Mouse (Mus musculus) kidney, embryonic 16.5 days (tissue): ENCODE data around the gene Shisa7. TPM values are rescaled to one million over a fixed set of nuclear protein-coding genes. Genes with fewer than 3 reads are reported as not detected.
"Not testable (repeated sequence)": the region's sequence is repeated elsewhere in the genome, so short reads cannot be mapped to it uniquely, and the experiment has no call there.

Source experiments
- ATAC-seq: fragments of 200-750 bp; cut with Nextera tagmentation; 2 replicates; pipeline ENCODE4 v1.8.0; 2017; ENCODE audit warnings: moderate TSS enrichment; ENCODE audit not compliant: low FRiP score, low TSS enrichment
- H3K27ac ChIP-seq: fragments of 300-500 bp; sonication (generic); 2 replicates; pipeline ENCODE4 v1.5.1; 2014; ENCODE audit warnings: low read length
- H3K27me3 ChIP-seq: fragments of 300-500 bp; sonication (generic); 2 replicates; pipeline ENCODE4 v1.6.1; 2014; ENCODE audit warnings: low read length, control low read depth, mixed read lengths; ENCODE audit not compliant: insufficient read depth
- H3K36me3 ChIP-seq: fragments of 300-500 bp; sonication (generic); 2 replicates; pipeline ENCODE4 v1.6.1; 2014; ENCODE audit warnings: low read length, control low read depth, mixed read lengths; ENCODE audit not compliant: insufficient read depth
- H3K4me1 ChIP-seq: fragments of 300-500 bp; sonication (generic); 2 replicates; pipeline ENCODE4 v1.6.1; 2014; ENCODE audit warnings: low read length, control low read depth, mixed read lengths; ENCODE audit not compliant: insufficient read depth
- H3K4me2 ChIP-seq: fragments of 300-500 bp; sonication (generic); replicated peaks from 2 replicates; pipeline ENCODE4 v1.6.1; 2014; ENCODE audit warnings: low read depth, low read length
- H3K4me3 ChIP-seq: fragments of 300-500 bp; sonication (generic); 2 replicates; pipeline ENCODE4 v1.5.1; 2014; ENCODE audit warnings: mild to moderate bottlenecking, low read length
- H3K9ac ChIP-seq: fragments of 300-500 bp; sonication (generic); replicated peaks from 2 replicates; pipeline ENCODE4 v1.6.1; 2014; ENCODE audit warnings: low read length
- H3K9me3 ChIP-seq: fragments of 300-500 bp; sonication (generic); 2 replicates; pipeline ENCODE4 v1.6.1; 2016; ENCODE audit warnings: low read length, control low read depth
- WGBS: fragments of 180-500 bp; shearing (Covaris S2); extraction: QIAGEN DNeasy Blood & Tissue Kit; methylation state at CpG from one replicate; pipeline ENCODE4 v1.1.7; 2014; 5-methylcytosine and 5-hydroxymethylcytosine counted together
- polyA plus RNA-seq: library from polyadenylated mRNA; unstranded; fragments of >200 nt; fragmentation: Nextera tagmentation; extraction: Ambion mirVana; gene quantifications from 2 replicates; pipeline ENCODE4 v1.2.1, GENCODE M21; 2015

Shisa7 gene
- polyA plus RNA-seq, 1 experiment from 2014 or later, result 0.84 TPM

GRCm38 (mm10) chr7:4865090-4865489, 20.6 kb upstream of the Shisa7 start:
- Histone ChIP-seq H3K4me3 (peak overlapping the region; percentile 55), H3K4me2 (peak overlapping the region; percentile 60), H3K27me3 (no peaks in the 10 kb centered on the region), H3K27ac (no peak overlapping the region), H3K4me1 (peaks cover 5% of the 10 kb centered on the region), H3K9me3 (no peaks in the 10 kb centered on the region), H3K9ac (no peak overlapping the region), H3K36me3 (no peaks in the 10 kb centered on the region)
- no peak for ATAC-seq
- 69% methylated on average over 5 of the region's 5 CpGs for WGBS

DNA sequence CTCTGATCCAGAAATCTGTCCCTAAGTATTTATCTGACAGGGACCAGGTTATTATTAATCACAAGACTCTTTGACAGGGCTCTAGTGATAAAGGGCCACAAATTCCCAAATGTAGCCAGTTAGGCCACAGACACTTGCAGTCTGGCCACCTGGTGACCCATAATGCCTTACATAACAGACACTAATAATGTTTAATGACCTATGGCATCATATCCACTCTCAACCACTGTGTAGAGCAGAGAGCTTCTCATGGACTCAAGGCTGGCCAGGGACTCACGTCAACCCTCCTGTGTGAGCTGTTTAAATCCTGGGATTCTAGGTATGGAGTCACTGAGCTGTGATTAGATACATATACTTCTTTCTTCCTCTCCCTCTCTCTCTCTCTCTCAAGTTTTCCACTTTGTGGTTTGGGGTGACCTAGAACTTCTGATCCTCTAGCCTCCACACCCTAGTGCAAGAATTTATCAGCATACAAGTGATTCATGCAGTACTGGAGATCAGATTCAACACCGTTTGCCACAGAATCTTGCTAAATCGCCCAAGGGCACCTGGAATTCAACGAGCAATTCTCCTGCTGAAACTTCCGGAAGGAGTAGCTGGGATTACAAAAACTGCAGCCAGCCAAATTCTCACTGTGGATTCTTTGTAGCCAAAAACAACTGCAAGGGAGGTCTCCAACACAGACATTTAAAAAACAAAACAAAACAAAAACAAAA, 19.8 kb upstream of the Shisa7 start:
- Histone ChIP-seq H3K9ac (no peak overlapping the region), H3K27ac (no peak overlapping the region), H3K4me2 (no peak overlapping the region), H3K9me3 (no peaks in the 10 kb centered on the region), H3K4me1 (peaks cover 5% of the 10 kb centered on the region), H3K36me3 (no peaks in the 10 kb centered on the region), H3K4me3 (no peak overlapping the region), H3K27me3 (no peaks in the 10 kb centered on the region)
- no peak for ATAC-seq
- 73% methylated on average over 5 of the region's 5 CpGs for WGBS

- H3K9ac ChIP-seq, result no peak overlapping the region
- ATAC-seq, result no peak
- peaks cover 5% of the 10 kb centered on the region for H3K4me1 ChIP-seq
- no peaks in the 10 kb centered on the region for H3K27me3 ChIP-seq
- H3K4me2 ChIP-seq, result no peak overlapping the region
- no peaks in the 10 kb centered on the region for H3K36me3 ChIP-seq
- no peaks in the 10 kb centered on the region for H3K9me3 ChIP-seq
- H3K27ac ChIP-seq, result no peak overlapping the region
- 80% methylated on average over 7 of the region's 7 CpGs for WGBS
- no peak overlapping the region for H3K4me3 ChIP-seq
Observed at GRCm38 (mm10) chr7:4863541-4864080, 19.1 kb upstream of the Shisa7 start.

DNA sequence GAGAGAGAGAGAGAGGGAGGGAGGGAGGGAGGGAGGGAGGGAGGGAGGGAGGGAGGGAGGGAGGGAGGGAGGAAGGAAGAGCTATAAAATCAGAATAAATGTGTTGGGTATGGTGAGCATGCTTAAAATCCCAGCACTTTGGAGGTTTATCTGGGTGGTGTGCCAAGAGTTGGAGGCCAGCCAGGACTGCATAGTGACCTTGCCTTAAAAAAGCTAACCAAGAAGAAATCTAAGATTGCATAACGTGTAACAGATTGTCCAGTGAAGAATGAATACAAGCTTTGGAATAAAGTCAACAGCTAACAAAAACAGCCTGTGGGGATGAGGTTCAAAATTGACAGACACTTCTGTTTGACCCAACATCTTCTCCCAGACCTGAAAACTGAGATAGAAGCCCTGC, 18.5 kb upstream of the Shisa7 start:
- H3K4me3 ChIP-seq, result no peak overlapping the region
- H3K4me1 ChIP-seq, result peaks cover 5% of the 10 kb centered on the region
- no peaks in the 10 kb centered on the region for H3K9me3 ChIP-seq
- no peak overlapping the region for H3K9ac ChIP-seq
- H3K27ac ChIP-seq, result no peak overlapping the region
- H3K36me3 ChIP-seq, result no peaks in the 10 kb centered on the region
- WGBS, result 18% methylated on average over 1 of the region's 1 CpGs
- no peak overlapping the region for H3K4me2 ChIP-seq
- ATAC-seq, result no peak
- no peaks in the 10 kb centered on the region for H3K27me3 ChIP-seq

DNA sequence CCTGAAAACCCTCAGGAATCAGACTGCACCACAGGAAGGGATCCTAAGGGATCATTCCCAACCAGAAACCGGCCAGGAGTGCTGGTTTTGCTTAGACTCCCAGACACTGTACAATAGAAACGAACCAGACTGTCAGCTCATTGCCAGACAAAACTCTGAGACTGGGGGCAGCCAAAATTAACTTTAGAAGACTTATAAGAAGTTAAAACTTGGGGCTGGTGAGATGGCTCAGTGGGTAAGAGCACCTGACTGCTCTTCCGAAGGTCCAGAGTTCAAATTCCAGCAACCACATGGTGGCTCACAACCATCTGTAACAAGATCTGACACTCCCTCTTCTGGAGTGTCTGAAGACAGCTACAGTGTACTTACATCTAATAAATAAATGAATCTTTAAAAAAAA, 16.4 kb upstream of the Shisa7 start:
- 72% methylated on average over 3 of the region's 3 CpGs for WGBS
- not testable (repeated sequence) for H3K9me3 ChIP-seq, H3K36me3 ChIP-seq

GRCm38 (mm10) chr7:4859418-4859978, 15.0 kb upstream of the Shisa7 start:
- H3K27me3 ChIP-seq, result no peaks in the 10 kb centered on the region
- 59% methylated on average over 12 of the region's 12 CpGs for WGBS
- no peak overlapping the region for H3K4me3 ChIP-seq
- no peak overlapping the region for H3K27ac ChIP-seq
- H3K4me1 ChIP-seq, result no peaks in the 10 kb centered on the region
- H3K36me3 ChIP-seq, result no peaks in the 10 kb centered on the region
- H3K4me2 ChIP-seq, result no peak overlapping the region
- no peak for ATAC-seq
- no peak overlapping the region for H3K9ac ChIP-seq
- no peaks in the 10 kb centered on the region for H3K9me3 ChIP-seq

More for the DNA sequence above, 16.4 kb upstream of the Shisa7 start:
- H3K4me3 ChIP-seq, H3K9ac ChIP-seq, ATAC-seq, H3K4me2 ChIP-seq, H3K4me1 ChIP-seq, H3K27me3 ChIP-seq: not testable (repeated sequence)
- H3K27ac ChIP-seq, result peak overlapping the region; percentile 5; the same call in 1 of the 2 replicates

DNA sequence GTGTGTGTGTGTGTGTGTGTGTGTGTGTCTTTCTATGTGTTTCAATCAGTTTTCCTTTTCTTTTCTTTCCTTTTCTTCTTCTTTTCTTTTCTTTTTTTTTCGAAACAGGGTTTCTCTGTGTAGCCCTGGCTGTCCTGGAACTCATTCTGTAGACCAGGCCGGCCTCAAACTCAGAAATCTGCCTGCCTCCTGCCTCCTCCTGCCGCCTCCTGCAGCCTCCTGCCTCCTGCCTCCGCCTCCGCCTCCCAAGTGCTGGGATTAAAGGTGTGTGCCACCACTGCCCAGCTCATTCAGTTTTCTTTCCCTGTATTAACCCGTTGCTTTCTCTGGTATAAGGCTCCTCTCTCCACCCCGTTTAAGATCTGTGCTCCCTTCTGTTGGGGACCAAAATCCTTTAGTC, 12.8 kb upstream of the Shisa7 start:
- no peaks in the 10 kb centered on the region for H3K9me3 ChIP-seq
- ATAC-seq, result no peak
- H3K27ac ChIP-seq, result no peak overlapping the region
- 67% methylated on average over 7 of the region's 7 CpGs for WGBS
- no peak overlapping the region for H3K4me2 ChIP-seq
- no peak overlapping the region for H3K4me3 ChIP-seq
- no peaks in the 10 kb centered on the region for H3K4me1 ChIP-seq
- no peak overlapping the region for H3K9ac ChIP-seq
- H3K27me3 ChIP-seq, result no peaks in the 10 kb centered on the region
- H3K36me3 ChIP-seq, result no peaks in the 10 kb centered on the region

DNA sequence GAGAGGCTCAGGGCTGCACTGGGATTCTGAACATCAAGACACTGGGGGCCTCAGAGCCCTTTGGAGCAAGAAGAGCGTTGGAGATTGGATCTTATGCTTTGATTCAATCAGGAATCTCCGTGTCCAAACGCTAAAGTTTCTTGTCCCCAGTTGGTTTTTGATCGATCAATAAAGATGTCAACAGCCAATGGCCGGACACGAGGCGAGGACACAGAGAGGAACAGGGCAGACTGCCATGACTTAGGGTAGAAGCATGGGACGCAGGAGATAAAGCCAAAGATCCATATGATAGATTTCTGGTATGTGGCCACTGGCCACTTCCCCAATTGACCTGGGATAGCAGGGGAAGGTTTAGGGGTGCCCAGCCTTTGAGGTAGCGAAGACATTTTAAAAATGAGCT, 12.0 kb upstream of the Shisa7 start:
- no peak overlapping the region for H3K4me2 ChIP-seq
- no peaks in the 10 kb centered on the region for H3K27me3 ChIP-seq
- no peaks in the 10 kb centered on the region for H3K9me3 ChIP-seq
- 84% methylated on average over 9 of the region's 9 CpGs for WGBS
- no peak overlapping the region for H3K27ac ChIP-seq
- no peak overlapping the region for H3K9ac ChIP-seq
- H3K4me1 ChIP-seq, result no peaks in the 10 kb centered on the region
- H3K4me3 ChIP-seq, result no peak overlapping the region
- no peak for ATAC-seq
- no peaks in the 10 kb centered on the region for H3K36me3 ChIP-seq

GRCm38 (mm10) chr7:4853613-4854012, 9.1 kb upstream of the Shisa7 start:
- H3K9ac ChIP-seq, result no peak overlapping the region
- H3K4me3 ChIP-seq, result no peak overlapping the region
- no peak overlapping the region for H3K27ac ChIP-seq
- H3K9me3 ChIP-seq, result no peaks in the 10 kb centered on the region
- no peak for ATAC-seq
- no peak overlapping the region for H3K4me2 ChIP-seq
- no peaks in the 10 kb centered on the region for H3K27me3 ChIP-seq
- no peaks in the 10 kb centered on the region for H3K4me1 ChIP-seq
- no peaks in the 10 kb centered on the region for H3K36me3 ChIP-seq
- WGBS, result 80% methylated on average over 3 of the region's 3 CpGs

DNA sequence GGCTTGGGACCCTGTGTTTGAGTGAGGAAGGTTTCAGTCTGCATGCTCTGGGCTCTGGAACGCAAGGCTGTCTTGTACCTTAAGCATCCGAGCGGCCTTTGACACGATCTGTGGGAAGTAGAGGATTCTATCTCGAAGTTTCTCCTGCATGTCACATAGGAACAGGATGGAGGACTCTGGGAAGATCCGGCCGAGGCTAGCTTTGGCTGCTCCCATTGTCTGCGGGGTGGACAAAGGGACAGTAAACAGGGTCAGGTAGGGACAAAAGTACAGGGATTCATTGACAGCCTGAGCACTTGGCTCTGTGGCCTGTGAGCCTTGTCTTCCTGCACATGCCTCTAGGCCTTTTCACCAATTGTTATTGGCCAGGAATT, 6.8 kb upstream of the Shisa7 start:
- H3K36me3 ChIP-seq, result no peaks in the 10 kb centered on the region
- no peaks in the 10 kb centered on the region for H3K4me1 ChIP-seq
- H3K27ac ChIP-seq, result no peak overlapping the region
- no peak overlapping the region for H3K4me3 ChIP-seq
- no peak overlapping the region for H3K4me2 ChIP-seq
- H3K9ac ChIP-seq, result no peak overlapping the region
- 73% methylated on average over 8 of the region's 8 CpGs for WGBS
- H3K27me3 ChIP-seq, result peaks cover under 1% of the 10 kb centered on the region; the same call in 1 of the 2 replicates
- H3K9me3 ChIP-seq, result no peaks in the 10 kb centered on the region
- ATAC-seq, result no peak
